Mouse (Mus musculus) megakaryocyte, embryonic 14.5 days (primary cell): ENCODE data around the gene Gja1. TPM values are rescaled to one million over a fixed set of nuclear protein-coding genes. Genes with fewer than 3 reads are reported as not detected.
"Not testable (repeated sequence)": the region's sequence is repeated elsewhere in the genome, so short reads cannot be mapped to it uniquely, and the experiment has no call there.

Experiments used
- H3K27me3 ChIP-seq: replicated peaks from 2 replicates; pipeline ENCODE3; 2012; ENCODE audit warnings: inconsistent platforms
- H3K36me3 ChIP-seq: replicated peaks from 2 replicates; pipeline ENCODE3; 2012; ENCODE audit warnings: low read length, inconsistent platforms, mixed read lengths
- H3K4me1 ChIP-seq: 2 replicates; pipeline ENCODE4 v1.6.1; 2012; ENCODE audit warnings: inconsistent platforms
- H3K4me3 ChIP-seq: replicated peaks from 2 replicates; pipeline ENCODE3; 2012; ENCODE audit warnings: moderate library complexity, mild to moderate bottlenecking, inconsistent platforms
- H3K9me3 ChIP-seq: 2 replicates; pipeline ENCODE4 v1.6.1; 2012; ENCODE audit warnings: inconsistent platforms
- FLI1 ChIP-seq: IDR thresholded peaks from 2 replicates; pipeline ENCODE4 v1.6.1; 2012; ENCODE audit warnings: low read length, inconsistent platforms, mixed read lengths
- GATA1 ChIP-seq: IDR thresholded peaks from 3 replicates; pipeline ENCODE4 v1.6.1; 2012; ENCODE audit warnings: mixed read lengths, low read length, inconsistent platforms, borderline replicate concordance
- polyA plus RNA-seq: library from polyadenylated mRNA; stranded (reverse); fragments of >175 nt; gene quantifications from 2 replicates; pipeline ENCODE4 v1.2.3, GENCODE M21; 2012; ENCODE audit warnings: low replicate concordance; ENCODE audit not compliant: insufficient read depth

The Gja1 gene
- polyA plus RNA-seq, 1 experiment, result 0.10 TPM

GRCm38 (mm10) chr10:56379720-56380119 is 2.6 kb downstream of the Gja1 start:
- TF ChIP-seq FLI1, result no peak
- Histone ChIP-seq H3K36me3 (no peaks in the 10 kb centered on the region), H3K4me1 (peaks cover 24% of the 10 kb centered on the region), H3K9me3 (no peaks in the 10 kb centered on the region), H3K27me3 (peaks cover 29% of the 10 kb centered on the region), H3K4me3 (no peak overlapping the region)

GRCm38 (mm10) chr10:56385195-56386109 is 8.3 kb downstream of the Gja1 start:
- Histone ChIP-seq H3K9me3 (peaks cover 14% of the 10 kb centered on the region), H3K36me3 (peaks cover 11% of the 10 kb centered on the region)

GRCm38 (mm10) chr10:56393095-56393784 is 16.1 kb downstream of the Gja1 start:
- H3K27me3 ChIP-seq, result no peaks in the 10 kb centered on the region

More at GRCm38 (mm10) chr10:56385195-56386109, 8.3 kb downstream of the Gja1 start:
- Histone ChIP-seq H3K27me3 (peaks cover 2% of the 10 kb centered on the region), H3K4me3 (no peak overlapping the region), H3K4me1 (no peaks in the 10 kb centered on the region)
- no peak for TF ChIP-seq GATA1
- TF ChIP-seq FLI1, result no peak

GRCm38 (mm10) chr10:56393815-56394417 is 16.8 kb downstream of the Gja1 start:
- not testable (repeated sequence) for H3K4me1 ChIP-seq, H3K36me3 ChIP-seq, H3K4me3 ChIP-seq, H3K9me3 ChIP-seq, H3K27me3 ChIP-seq

More at GRCm38 (mm10) chr10:56393095-56393784, 16.1 kb downstream of the Gja1 start:
- TF ChIP-seq GATA1 (no peak), FLI1 (no peak)
- Histone ChIP-seq H3K4me3 (no peak overlapping the region), H3K9me3 (peaks cover 4% of the 10 kb centered on the region), H3K4me1 (no peaks in the 10 kb centered on the region), H3K36me3 (peaks cover 5% of the 10 kb centered on the region)

GRCm38 (mm10) chr10:56397875-56398274 is 20.7 kb downstream of the Gja1 start:
- Histone ChIP-seq H3K36me3 (no peaks in the 10 kb centered on the region), H3K9me3 (no peaks in the 10 kb centered on the region), H3K4me1 (no peaks in the 10 kb centered on the region), H3K27me3 (no peaks in the 10 kb centered on the region), H3K4me3 (no peak overlapping the region)
- no peak for TF ChIP-seq FLI1
- TF ChIP-seq GATA1, result no peak

- no peaks in the 10 kb centered on the region for H3K27me3 ChIP-seq
- no peak for TF ChIP-seq FLI1
- no peak for TF ChIP-seq GATA1
- H3K9me3 ChIP-seq, result no peaks in the 10 kb centered on the region
- no peaks in the 10 kb centered on the region for H3K36me3 ChIP-seq
- H3K4me1 ChIP-seq, result no peaks in the 10 kb centered on the region
- H3K4me3 ChIP-seq, result no peak overlapping the region
These were observed 21.2 kb downstream of the Gja1 start for GRCm38 (mm10) chr10:56398310-56398709.

GRCm38 (mm10) chr10:56401396-56401795 is 24.3 kb downstream of the Gja1 start:
- H3K36me3 ChIP-seq, H3K9me3 ChIP-seq, H3K4me1 ChIP-seq, H3K27me3 ChIP-seq, H3K4me3 ChIP-seq: not testable (repeated sequence)

- H3K4me1 ChIP-seq, result no peaks in the 10 kb centered on the region
- no peaks in the 10 kb centered on the region for H3K27me3 ChIP-seq
- H3K36me3 ChIP-seq, result no peaks in the 10 kb centered on the region
- no peak overlapping the region for H3K4me3 ChIP-seq
- no peak for TF ChIP-seq FLI1
- TF ChIP-seq GATA1, result no peak
- H3K9me3 ChIP-seq, result no peaks in the 10 kb centered on the region
These were observed 28.8 kb downstream of the Gja1 start for GRCm38 (mm10) chr10:56405934-56406333.

- Histone ChIP-seq H3K36me3 (no peaks in the 10 kb centered on the region), H3K4me1 (no peaks in the 10 kb centered on the region), H3K27me3 (no peaks in the 10 kb centered on the region), H3K4me3 (no peak overlapping the region), H3K9me3 (no peaks in the 10 kb centered on the region)
- TF ChIP-seq FLI1, result no peak
- TF ChIP-seq GATA1, result no peak
These were observed 29.4 kb downstream of the Gja1 start for GRCm38 (mm10) chr10:56406386-56407130.
